Mouse (Mus musculus): ENCODE results near the gene Alox15.
A peak's percentile ranks its signal among the peaks of the same experiment; 100 is the strongest.

Gene Alox15

GRCm38 (mm10) chr11:70351868-70352267 lies at the start of gene Alox15:
Gene Alox15 (minus strand): TSS chr11:70352031.
- no peak for DNase-seq

GRCm38 (mm10) chr11:70389421-70389820 lies 37.6 kb upstream of the Alox15 start:
- DNase-seq = no peak

DNA sequence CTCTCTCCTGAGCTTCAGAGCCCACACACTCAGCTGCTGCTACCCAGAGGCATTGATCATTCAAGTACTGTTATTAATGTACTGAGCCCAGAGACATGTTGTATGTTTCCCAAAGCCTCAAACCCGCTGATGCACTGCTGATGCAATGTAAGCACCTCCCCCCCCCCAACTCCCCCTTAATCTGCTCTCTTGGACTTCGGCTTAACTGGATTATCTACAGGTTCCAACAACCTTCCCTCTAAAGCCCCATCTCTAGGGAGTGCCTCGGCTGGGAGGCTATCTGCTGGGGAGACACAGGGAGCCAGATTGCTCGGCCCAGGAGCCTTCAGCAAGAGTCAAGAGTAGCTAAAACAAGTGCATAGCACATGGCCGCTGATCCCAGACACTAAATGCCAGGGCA lies 35.6 kb upstream of the Alox15 start:
- DNase-seq = no peak

DNA sequence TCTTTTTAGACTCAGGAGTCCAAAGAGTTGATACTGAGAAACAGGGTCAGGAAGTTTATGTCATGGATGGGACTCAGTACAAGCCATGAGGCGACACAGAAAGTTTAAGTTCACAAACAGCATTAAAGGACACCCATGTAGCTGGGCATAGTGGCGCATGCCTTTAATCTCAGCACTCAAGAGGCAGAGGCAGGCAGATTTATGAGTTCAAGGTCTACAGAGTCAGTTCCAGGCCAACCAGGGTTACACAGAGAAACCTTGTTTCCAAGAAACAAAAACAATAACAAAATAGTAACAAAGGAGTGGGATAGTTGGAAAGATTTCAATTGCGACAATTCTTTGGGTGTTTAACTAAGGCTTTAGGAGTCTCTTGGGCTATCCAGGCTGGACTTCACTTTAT lies 32.3 kb upstream of the Alox15 start:
- DNase-seq = no peak

DNA sequence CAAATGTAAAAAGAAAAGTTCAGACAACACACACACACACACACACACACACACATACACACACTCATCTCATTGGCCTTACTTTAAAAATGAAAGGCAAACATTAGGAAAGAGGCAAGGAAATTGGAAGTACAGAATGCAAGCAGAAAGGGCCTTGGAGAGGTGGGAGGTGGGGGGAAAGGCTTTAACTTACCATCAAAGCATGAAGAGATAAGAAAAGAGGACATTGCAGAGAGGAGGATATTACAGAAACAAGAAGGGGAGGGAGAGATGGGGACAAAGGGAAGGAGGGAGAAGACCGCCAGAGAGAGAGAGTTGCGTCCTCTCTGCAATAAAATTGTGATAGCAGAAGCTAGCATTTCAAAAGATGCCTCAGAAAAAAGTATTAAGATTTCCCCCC lies 29.5 kb upstream of the Alox15 start:
- no peak for DNase-seq

DNA sequence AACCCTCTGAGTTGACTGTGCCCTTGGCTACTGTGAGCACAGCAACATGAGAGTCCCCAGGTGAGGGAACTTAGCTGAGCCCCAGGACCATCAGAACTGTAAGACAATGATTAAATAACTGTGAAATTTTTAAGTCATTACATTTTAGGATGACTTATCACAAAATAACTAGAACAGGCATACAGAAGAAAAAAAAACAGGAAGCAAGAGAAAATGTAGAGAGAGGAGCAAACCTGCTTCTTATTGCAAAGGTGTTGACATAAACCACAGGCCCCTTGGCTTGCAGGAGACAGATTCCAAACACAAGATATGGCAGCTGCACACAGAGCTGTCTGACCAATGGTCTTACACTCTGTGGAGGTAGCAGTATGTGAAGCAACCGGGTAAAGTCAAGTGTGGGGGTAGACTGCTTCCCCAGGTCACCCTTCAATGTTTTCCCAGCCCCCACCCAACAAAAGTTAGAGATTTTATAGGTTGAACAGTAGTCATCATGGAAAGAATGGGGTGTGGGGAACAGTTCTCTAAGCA lies 28.7 kb upstream of the Alox15 start:
- no peak for DNase-seq

- DNase-seq = no peak
Observed at GRCm38 (mm10) chr11:70376054-70376453, 24.2 kb upstream of the Alox15 start.

DNA sequence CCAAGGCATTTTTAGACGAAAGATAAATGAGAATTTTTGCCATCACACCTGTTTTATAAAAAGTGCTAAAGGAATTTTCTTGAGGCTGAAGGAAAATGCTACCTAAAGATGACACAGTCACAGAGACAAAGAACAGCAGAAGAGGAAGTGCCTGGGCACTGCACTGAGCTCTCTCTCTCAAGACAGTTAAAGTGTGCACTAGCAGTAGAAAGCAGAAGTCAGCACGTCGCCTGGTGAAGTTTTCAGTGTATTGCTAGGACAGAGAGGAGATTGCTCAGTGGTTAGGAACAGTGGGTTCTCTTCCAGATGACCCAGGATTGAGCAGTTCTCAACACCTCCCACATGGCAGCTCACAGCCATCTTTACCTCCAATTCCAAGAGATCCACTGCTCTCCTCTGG lies 22.5 kb upstream of the Alox15 start:
- DNase-seq = no peak

GRCm38 (mm10) chr11:70372849-70373557 lies 21.2 kb upstream of the Alox15 start:
- peak; percentile 40 to 42 for DNase-seq

DNA sequence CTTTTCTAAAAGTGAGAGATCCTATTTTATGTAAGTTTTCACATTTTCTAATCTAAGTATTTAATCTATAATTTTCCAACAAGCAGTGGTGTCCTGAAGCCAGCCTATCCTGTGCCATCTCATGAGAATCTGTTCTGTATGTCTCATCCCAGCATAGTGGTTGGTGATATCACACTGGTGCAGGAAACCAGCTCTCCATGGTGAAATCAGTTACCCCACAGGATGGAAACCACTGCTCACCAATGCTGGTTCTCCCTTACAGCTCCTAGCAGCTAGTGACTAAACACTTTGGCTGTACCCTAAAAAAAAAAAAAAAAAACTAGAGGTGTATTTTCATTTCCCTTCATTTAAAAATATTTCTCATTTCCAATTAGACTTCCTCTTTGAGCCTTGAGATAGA lies 20.6 kb upstream of the Alox15 start:
- DNase-seq = no peak

GRCm38 (mm10) chr11:70368626-70369025 lies 16.8 kb upstream of the Alox15 start:
- DNase-seq = peak in 1 of 2 experiments; percentile 31

GRCm38 (mm10) chr11:70367701-70368100 lies 15.9 kb upstream of the Alox15 start:
- peak; percentile 30 to 39 for DNase-seq

DNA sequence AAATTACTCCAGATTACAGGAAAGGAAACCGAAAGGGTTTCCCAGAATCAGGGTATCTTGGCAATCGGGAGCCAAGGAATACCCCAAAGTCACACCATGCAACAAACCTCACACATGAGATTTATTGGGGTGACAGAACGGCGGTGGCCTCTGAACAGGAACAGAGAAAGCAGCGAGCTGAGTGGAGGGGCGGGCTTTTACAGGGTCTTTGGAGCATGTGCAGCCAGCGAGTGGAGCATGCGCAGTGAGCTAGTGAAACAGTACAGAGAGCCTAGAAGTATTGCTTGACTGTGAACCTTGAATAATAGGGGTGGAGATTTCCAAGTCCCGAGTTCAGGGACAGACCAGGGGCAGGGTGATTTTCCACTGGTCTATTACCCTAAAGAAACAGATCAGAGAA lies 3.2 kb downstream of the Alox15 start:
- DNase-seq = no peak

DNA sequence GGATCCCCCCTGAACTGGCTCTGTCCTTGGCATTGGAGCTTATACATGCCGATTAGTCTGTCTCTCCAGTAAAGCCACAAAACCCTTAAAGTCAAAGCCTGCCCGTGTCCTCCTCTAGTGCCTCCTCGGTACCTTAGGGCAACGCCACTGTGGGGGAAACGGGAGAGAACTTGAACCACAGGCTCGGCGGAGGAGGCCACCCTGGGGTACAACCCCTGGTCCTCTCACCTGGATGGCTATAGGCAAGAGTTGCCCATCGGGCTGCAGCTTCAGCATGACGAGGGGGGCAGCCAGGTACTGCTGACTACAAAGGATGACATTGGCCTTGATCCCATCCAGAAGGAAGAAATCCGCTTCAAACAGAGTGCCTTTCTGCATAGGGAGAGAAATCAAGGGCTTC lies 4.0 kb downstream of the Alox15 start:
- DNase-seq = no peak

GRCm38 (mm10) chr11:70345546-70345945 lies 6.3 kb downstream of the Alox15 start:
- DNase-seq = no peak

DNA sequence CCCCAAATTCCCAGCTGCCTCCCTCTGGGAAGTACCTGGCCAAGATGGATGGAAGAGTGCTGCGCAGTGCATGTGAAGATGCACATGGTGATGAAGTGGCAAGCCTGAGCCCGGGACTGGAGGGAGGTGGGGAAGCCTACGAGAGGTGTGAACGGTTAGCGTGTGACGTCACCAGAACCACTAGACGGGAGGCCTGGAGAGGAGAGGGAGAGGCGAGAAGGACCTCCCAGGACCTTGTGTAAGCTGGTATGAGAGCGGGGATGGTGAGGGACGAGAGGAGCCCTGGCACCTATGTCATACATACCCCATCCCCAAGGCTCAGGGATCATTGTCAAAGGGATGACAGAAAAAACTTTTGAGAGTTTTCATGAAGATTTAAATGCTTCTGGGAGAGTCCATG lies 6.8 kb downstream of the Alox15 start:
- DNase-seq = no peak

GRCm38 (mm10) chr11:70339481-70339880 lies 12.3 kb downstream of the Alox15 start:
- no peak for DNase-seq

GRCm38 (mm10) chr11:70334477-70334876 lies 17.4 kb downstream of the Alox15 start:
- DNase-seq = peak; percentile 24 to 77

- DNase-seq = no peak
Observed at GRCm38 (mm10) chr11:70324726-70325125, 27.1 kb downstream of the Alox15 start.

GRCm38 (mm10) chr11:70322528-70322927 lies 29.3 kb downstream of the Alox15 start, which contains the start of gene Alox12e:
Gene Alox12e (minus strand): TSS chr11:70322628.
- DNase-seq = no peak

- DNase-seq = peak in 1 of 2 experiments; percentile 48
Observed at GRCm38 (mm10) chr11:70321664-70322063, 30.2 kb downstream of the Alox15 start.

GRCm38 (mm10) chr11:70319614-70320013 lies 32.2 kb downstream of the Alox15 start:
- DNase-seq = no peak

DNA sequence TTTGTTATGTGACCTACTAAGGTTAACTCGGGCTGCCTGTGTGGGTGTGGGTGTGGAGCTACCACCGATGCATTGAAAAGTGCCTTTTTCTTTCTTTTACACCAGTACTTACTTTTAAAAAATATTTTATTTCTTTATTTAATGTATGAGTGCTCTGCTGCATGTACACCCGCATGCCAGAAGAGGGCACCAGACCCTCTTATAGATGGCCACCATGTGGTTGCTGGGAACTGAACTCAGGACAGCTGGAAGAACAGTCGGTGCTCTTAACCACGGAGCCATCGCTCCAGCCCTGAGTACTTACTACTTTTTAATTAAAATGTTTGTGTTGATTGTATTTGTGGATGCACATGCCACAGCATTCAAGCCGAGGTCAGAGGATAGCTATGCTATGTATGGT lies 38.0 kb downstream of the Alox15 start:
- no peak for DNase-seq

GRCm38 (mm10) chr11:70309341-70309740 lies 42.5 kb downstream of the Alox15 start:
- DNase-seq = peak; percentile 53 to 57

DNA sequence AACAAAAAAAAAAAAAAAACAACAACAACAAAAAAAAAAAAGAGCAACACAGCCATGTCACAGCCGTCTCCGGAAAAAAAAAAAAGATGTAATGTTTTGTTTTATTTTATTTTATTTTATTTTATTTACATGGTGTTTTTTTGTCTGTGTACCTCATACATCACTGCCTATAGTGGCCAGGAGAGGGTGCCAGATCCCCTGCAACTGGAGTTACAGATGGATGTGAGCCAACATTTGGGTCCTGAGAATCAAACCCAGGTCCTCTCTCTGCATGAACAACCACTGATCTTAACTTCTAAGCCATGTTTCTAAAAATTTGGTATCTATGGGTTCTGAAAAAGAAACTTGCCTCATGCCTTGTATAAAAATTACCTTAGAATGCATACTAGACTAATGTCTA lies 43.5 kb downstream of the Alox15 start:
- peak in 1 of 2 experiments; percentile 13 for DNase-seq

Data from kidney, adult 8-10 months (tissue).